Mouse (Mus musculus): ENCODE data around the gene Gm47996. TPM values are rescaled to one million over a fixed set of nuclear protein-coding genes. Genes with fewer than 3 reads are reported as not detected.

Gm47996 gene
- polyA plus RNA-seq, 2 experiments, result 0.46 to 0.52 TPM

- H3K9ac ChIP-seq (replicated peaks), result no peak overlapping the region
- no peak overlapping the region for H3K27ac ChIP-seq
- no peaks in the 10 kb centered on the region for H3K9me3 ChIP-seq (ENCODE audit: control insufficient read depth, low read length)
- ATAC-seq (ENCODE audit: insufficient read depth), result no peak
- H3K4me2 ChIP-seq (ENCODE audit: low read depth), result no peak overlapping the region
- H3K4me1 ChIP-seq (replicated peaks; ENCODE audit: control insufficient read depth in 2 of 2, insufficient read depth in 2 of 2, low read length in 1 of 2), result peaks cover 8 to 19% of the 10 kb centered on the region in 2 experiments
- H3K36me3 ChIP-seq (replicated peaks; ENCODE audit: control insufficient read depth, insufficient read depth, low read depth), result no peaks in the 10 kb centered on the region
- DNase-seq (ENCODE audit: low read depth in 3 of 3, low spot score in 3 of 3), result no peak
- H3K27me3 ChIP-seq (ENCODE audit: control insufficient read depth, insufficient read depth, low read length), result no peaks in the 10 kb centered on the region
- 51% methylated on average over 2 of the region's 2 CpGs for WGBS (ENCODE audit: insufficient replicate concordance)
- TF ChIP-seq EP300 (IDR thresholded peaks at IDR 0.05; ENCODE audit: low read depth) (no peak), CTCF (IDR thresholded peaks at IDR 0.05; ENCODE audit: low read depth) (no peak)
- H3K4me3 ChIP-seq (ENCODE audit: insufficient read depth in 1 of 2, low read depth in 2 of 2, low read length in 2 of 2), result no peak overlapping the region
Observed at GRCm38 (mm10) chr1:151171572-151172461, 38.1 kb upstream of the Gm47996 start.

- Histone ChIP-seq H3K27me3 (ENCODE audit: control insufficient read depth, insufficient read depth, low read length) (no peaks in the 10 kb centered on the region), H3K9ac (replicated peaks) (peak overlapping the region; percentile 53)
Observed at GRCm38 (mm10) chr1:151177030-151177936, 32.6 kb upstream of the Gm47996 start.

GRCm38 (mm10) chr1:151177937-151178271 is 32.0 kb upstream of the Gm47996 start:
- Histone ChIP-seq H3K9me3 (ENCODE audit: control insufficient read depth, low read length) (no peaks in the 10 kb centered on the region), H3K27me3 (ENCODE audit: control insufficient read depth, insufficient read depth, low read length) (no peaks in the 10 kb centered on the region), H3K9ac (replicated peaks) (peak overlapping the region; percentile 53), H3K36me3 (replicated peaks; ENCODE audit: control insufficient read depth, insufficient read depth, low read depth) (no peaks in the 10 kb centered on the region), H3K27ac (peak overlapping the region; percentile 31), H3K4me2 (ENCODE audit: low read depth) (peak overlapping the region; percentile 73), H3K4me1 (replicated peaks; ENCODE audit: control insufficient read depth in 2 of 2, insufficient read depth in 2 of 2, low read length in 1 of 2) (peaks cover 37 to 44% of the 10 kb centered on the region in 2 experiments), H3K4me3 (ENCODE audit: insufficient read depth in 1 of 2, low read depth in 2 of 2, low read length in 2 of 2) (peak overlapping the region; percentile 39 to 69)
- TF ChIP-seq CTCF (IDR thresholded peaks at IDR 0.05; ENCODE audit: low read depth) (no peak), EP300 (IDR thresholded peaks at IDR 0.05; ENCODE audit: low read depth) (no peak)
- DNase-seq (ENCODE audit: low read depth in 3 of 3, low spot score in 3 of 3), result no peak
- ATAC-seq (ENCODE audit: insufficient read depth), result peak; percentile 54
- WGBS (ENCODE audit: insufficient replicate concordance), result 15% methylated on average over 4 of the region's 4 CpGs

More at GRCm38 (mm10) chr1:151177030-151177936, 32.6 kb upstream of the Gm47996 start:
- peak; percentile 85 for ATAC-seq (ENCODE audit: insufficient read depth)
- H3K36me3 ChIP-seq (replicated peaks; ENCODE audit: control insufficient read depth, insufficient read depth, low read depth), result no peaks in the 10 kb centered on the region
- H3K27ac ChIP-seq, result peak overlapping the region; percentile 31
- H3K4me1 ChIP-seq (replicated peaks; ENCODE audit: control insufficient read depth in 2 of 2, insufficient read depth in 2 of 2, low read length in 1 of 2), result peaks cover 37 to 44% of the 10 kb centered on the region in 2 experiments
- WGBS (ENCODE audit: insufficient replicate concordance), result 2% methylated on average over 10 of the region's 10 CpGs
- no peaks in the 10 kb centered on the region for H3K9me3 ChIP-seq (ENCODE audit: control insufficient read depth, low read length)
- TF ChIP-seq CTCF (IDR thresholded peaks at IDR 0.05; ENCODE audit: low read depth), result no peak
- TF ChIP-seq EP300 (IDR thresholded peaks at IDR 0.05; ENCODE audit: low read depth), result peak; percentile 86
- peak; percentile 65 to 78 (median 66) for DNase-seq (ENCODE audit: low read depth in 3 of 3, low spot score in 3 of 3)
- H3K4me3 ChIP-seq (ENCODE audit: insufficient read depth in 1 of 2, low read depth in 2 of 2, low read length in 2 of 2), result peak overlapping the region; percentile 39 to 69
- H3K4me2 ChIP-seq (ENCODE audit: low read depth), result peak overlapping the region; percentile 73

GRCm38 (mm10) chr1:151178505-151179083 is 31.3 kb upstream of the Gm47996 start:
- Histone ChIP-seq H3K36me3 (replicated peaks; ENCODE audit: control insufficient read depth, insufficient read depth, low read depth) (no peaks in the 10 kb centered on the region), H3K4me2 (ENCODE audit: low read depth) (no peak overlapping the region; the same call in 1 of the 2 replicates), H3K27me3 (ENCODE audit: control insufficient read depth, insufficient read depth, low read length) (no peaks in the 10 kb centered on the region), H3K9me3 (ENCODE audit: control insufficient read depth, low read length) (no peaks in the 10 kb centered on the region), H3K4me1 (replicated peaks; ENCODE audit: control insufficient read depth in 2 of 2, insufficient read depth in 2 of 2, low read length in 1 of 2) (peaks cover 37 to 44% of the 10 kb centered on the region in 2 experiments), H3K27ac (no peak overlapping the region; the same call in none of the 2 replicates), H3K9ac (replicated peaks) (no peak overlapping the region), H3K4me3 (ENCODE audit: insufficient read depth in 1 of 2, low read depth in 2 of 2, low read length in 2 of 2) (no peak overlapping the region)
- TF ChIP-seq CTCF (IDR thresholded peaks at IDR 0.05; ENCODE audit: low read depth) (no peak), EP300 (IDR thresholded peaks at IDR 0.05; ENCODE audit: low read depth) (no peak)
- WGBS (ENCODE audit: insufficient replicate concordance), result 72% methylated on average over 2 of the region's 2 CpGs
- ATAC-seq (ENCODE audit: insufficient read depth) (no peak), DNase-seq (ENCODE audit: low read depth in 3 of 3, low spot score in 3 of 3) (no peak)
